Mouse (Mus musculus) heart, embryonic 11.5 days (tissue): ENCODE measurements at regions not wholly inside any gene's neighbourhood (a gene's known extent, or its start where the extent isn't known, plus 50 kb on each side); places are given as distances from the start of the nearest gene placed in this dataset.

Experiments used
- ATAC-seq: fragments of 200-750 bp; cut with Nextera tagmentation; replicated peaks from 2 replicates; pipeline ENCODE4 v1.8.0; 2017; ENCODE audit warnings: moderate library complexity; ENCODE audit not compliant: insufficient number of reproducible peaks, low FRiP score, low TSS enrichment
- H3K27ac ChIP-seq: fragments of 300-500 bp; sonication (generic); 2 replicates; pipeline ENCODE4 v1.5.1; 2014; ENCODE audit warnings: mild to moderate bottlenecking, low read depth, low read length
- H3K27me3 ChIP-seq: fragments of 300-500 bp; sonication (generic); 2 replicates; pipeline ENCODE4 v1.6.1; 2014; ENCODE audit warnings: mild to moderate bottlenecking, low read length, mixed read lengths; ENCODE audit not compliant: control insufficient read depth, insufficient read depth
- H3K36me3 ChIP-seq: fragments of 300-500 bp; sonication (generic); 2 replicates; pipeline ENCODE4 v1.6.1; 2014; ENCODE audit warnings: mild to moderate bottlenecking, low read length, moderate library complexity, mixed read lengths; ENCODE audit not compliant: control insufficient read depth, insufficient read depth
- H3K4me1 ChIP-seq: fragments of 300-500 bp; sonication (generic); 2 replicates; pipeline ENCODE4 v1.6.1; 2014; ENCODE audit warnings: low read length; ENCODE audit not compliant: control insufficient read depth, insufficient read depth
- H3K4me2 ChIP-seq: fragments of 300-500 bp; sonication (generic); 2 replicates; pipeline ENCODE4 v1.6.1; 2014; ENCODE audit warnings: mild to moderate bottlenecking, moderate library complexity
- H3K4me3 ChIP-seq: fragments of 300-500 bp; sonication (generic); 2 replicates; pipeline ENCODE4 v1.5.1; 2014; ENCODE audit warnings: low read depth, low read length
- H3K9ac ChIP-seq: fragments of 300-500 bp; sonication (generic); 2 replicates; pipeline ENCODE4 v1.6.1; 2014; ENCODE audit warnings: mild to moderate bottlenecking, low read depth, low read length, moderate library complexity
- H3K9me3 ChIP-seq: fragments of 300-500 bp; sonication (generic); replicated peaks from 2 replicates; pipeline ENCODE4 v1.6.1; 2016; ENCODE audit warnings: low read length; ENCODE audit not compliant: control insufficient read depth
- WGBS: fragments of 180-500 bp; shearing (Covaris S2); extraction: QIAGEN DNeasy Blood & Tissue Kit; methylation state at CpG from one replicate; pipeline ENCODE4 v1.1.7; 2014; ENCODE audit not compliant: insufficient replicate concordance; 5-methylcytosine and 5-hydroxymethylcytosine counted together

DNA sequence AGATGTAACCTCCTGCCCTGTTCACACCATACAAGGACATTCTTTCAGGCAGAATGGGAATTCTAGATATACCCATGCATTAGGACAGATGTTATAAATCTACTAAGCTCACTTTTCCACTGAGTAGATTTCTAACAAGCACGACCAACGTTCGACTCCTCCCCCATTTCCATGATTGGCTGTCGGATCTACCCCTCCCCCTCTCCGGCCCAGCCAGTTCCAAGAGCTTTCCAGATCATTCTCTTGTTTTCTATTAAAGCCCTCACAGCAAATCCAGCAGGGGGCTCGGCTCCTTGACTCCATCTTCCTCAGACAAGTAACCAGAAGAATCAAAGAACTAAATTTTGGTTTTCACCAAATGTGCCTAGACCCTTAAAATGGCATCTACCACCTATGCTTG is 146.5 kb upstream of the Plxnc1 start:
- no peak overlapping the region for H3K4me3 ChIP-seq
- no peak overlapping the region for H3K4me2 ChIP-seq
- ATAC-seq: no peak
- WGBS: 58% methylated on average over 6 of the region's 6 CpGs
- H3K27me3 ChIP-seq: no peaks in the 10 kb centered on the region
- H3K36me3 ChIP-seq: no peaks in the 10 kb centered on the region
- no peaks in the 10 kb centered on the region for H3K9me3 ChIP-seq
- H3K9ac ChIP-seq: no peak overlapping the region
- H3K27ac ChIP-seq: no peak overlapping the region
- H3K4me1 ChIP-seq: no peaks in the 10 kb centered on the region

GRCm38 (mm10) chr10:95090641-95091040 is 146.0 kb upstream of the Plxnc1 start:
- no peak for ATAC-seq
- Histone ChIP-seq H3K36me3 (no peaks in the 10 kb centered on the region), H3K4me3 (no peak overlapping the region), H3K9ac (no peak overlapping the region), H3K27ac (no peak overlapping the region), H3K27me3 (no peaks in the 10 kb centered on the region), H3K4me2 (no peak overlapping the region), H3K4me1 (no peaks in the 10 kb centered on the region), H3K9me3 (no peaks in the 10 kb centered on the region)
- WGBS: 51% methylated on average over 4 of the region's 4 CpGs

GRCm38 (mm10) chr10:95090035-95090434 is 145.4 kb upstream of the Plxnc1 start:
- Histone ChIP-seq H3K9me3 (no peaks in the 10 kb centered on the region), H3K27me3 (no peaks in the 10 kb centered on the region), H3K36me3 (no peaks in the 10 kb centered on the region), H3K4me3 (no peak overlapping the region), H3K9ac (no peak overlapping the region), H3K27ac (no peak overlapping the region), H3K4me2 (no peak overlapping the region), H3K4me1 (no peaks in the 10 kb centered on the region)
- WGBS: 83% methylated on average over 9 of the region's 9 CpGs
- ATAC-seq: no peak

DNA sequence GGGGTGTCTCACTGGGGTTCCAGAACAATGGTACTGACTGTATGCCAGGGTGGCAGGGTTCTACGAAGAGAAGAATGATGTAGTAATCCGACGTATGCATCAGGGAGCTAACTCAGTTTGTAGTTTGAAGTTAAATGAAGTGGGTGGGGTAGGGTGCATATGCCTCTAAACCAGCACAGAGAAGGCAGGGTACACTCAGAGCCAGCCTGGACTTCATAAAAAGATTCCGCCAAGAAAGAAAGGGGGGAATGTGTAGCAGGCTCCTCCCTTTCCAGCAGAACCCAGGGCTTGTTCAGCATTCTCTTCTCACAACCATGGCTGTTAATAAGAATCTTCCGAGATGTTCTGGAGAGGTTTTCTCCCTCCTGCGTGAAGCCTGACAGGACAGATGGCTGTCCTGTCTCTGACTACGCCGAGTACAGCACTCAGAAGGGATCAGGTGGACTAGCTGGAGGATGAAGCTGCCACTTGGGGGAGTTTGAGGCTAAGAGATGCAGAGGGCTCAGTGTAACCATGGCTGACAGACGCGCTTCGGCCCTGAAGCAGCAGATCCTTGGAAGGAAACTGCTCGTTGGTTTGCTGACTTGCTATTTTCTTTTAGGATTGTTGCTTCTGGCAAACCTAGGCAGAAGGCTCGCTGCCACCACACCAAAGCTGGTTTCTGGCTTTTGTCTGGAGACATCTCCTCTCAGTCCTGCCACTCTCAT is 143.4 kb upstream of the Plxnc1 start:
- H3K4me2 ChIP-seq: 0 out of 2 replicates have a peak overlapping the region, but pooled peaks have one; percentile 7
- H3K4me3 ChIP-seq: no peak overlapping the region
- H3K36me3 ChIP-seq: no peaks in the 10 kb centered on the region
- H3K27ac ChIP-seq: no peak overlapping the region
- H3K27me3 ChIP-seq: no peaks in the 10 kb centered on the region
- 37% methylated on average over 13 of the region's 13 CpGs for WGBS
- no peaks in the 10 kb centered on the region for H3K9me3 ChIP-seq
- no peaks in the 10 kb centered on the region for H3K4me1 ChIP-seq
- H3K9ac ChIP-seq: no peak overlapping the region
- ATAC-seq: no peak

GRCm38 (mm10) chr10:95086755-95087154 is 142.1 kb upstream of the Plxnc1 start:
- 50% methylated on average over 4 of the region's 4 CpGs for WGBS
- Histone ChIP-seq H3K4me2 (no peak overlapping the region), H3K36me3 (no peaks in the 10 kb centered on the region), H3K9me3 (no peaks in the 10 kb centered on the region), H3K4me1 (no peaks in the 10 kb centered on the region), H3K27ac (no peak overlapping the region), H3K4me3 (no peak overlapping the region), H3K27me3 (no peaks in the 10 kb centered on the region), H3K9ac (no peak overlapping the region)
- ATAC-seq: no peak

DNA sequence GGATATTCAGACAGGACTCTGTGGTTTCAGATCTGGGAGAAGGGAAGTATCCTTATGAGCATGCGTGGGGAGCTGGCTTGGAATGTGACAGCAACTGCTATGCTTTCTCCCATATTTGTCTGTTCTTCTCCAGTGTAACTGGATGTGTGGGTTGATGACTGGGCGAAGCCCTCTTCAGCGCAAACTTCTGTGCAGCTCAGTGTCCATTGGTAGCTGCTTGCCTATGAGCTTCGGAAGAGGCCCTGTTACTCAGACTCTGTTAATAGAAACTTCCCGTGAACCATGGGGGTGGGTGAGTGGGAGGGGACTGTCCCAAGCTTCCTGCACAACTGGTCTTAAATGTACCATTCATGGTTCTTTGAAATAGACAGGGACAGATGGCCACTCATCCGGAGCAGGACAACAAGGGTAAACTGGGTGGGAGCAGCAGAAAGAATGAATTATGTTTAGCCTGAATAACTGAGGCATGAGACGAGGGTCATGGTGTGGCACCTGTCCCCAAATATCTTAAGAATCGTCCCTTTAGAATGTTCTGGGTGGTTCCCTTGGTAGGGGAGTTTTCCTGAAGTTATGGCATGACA is 141.1 kb upstream of the Plxnc1 start:
- Histone ChIP-seq H3K9me3 (no peaks in the 10 kb centered on the region), H3K4me3 (no peak overlapping the region), H3K27me3 (no peaks in the 10 kb centered on the region), H3K36me3 (no peaks in the 10 kb centered on the region), H3K9ac (no peak overlapping the region), H3K4me2 (no peak overlapping the region), H3K27ac (no peak overlapping the region), H3K4me1 (no peaks in the 10 kb centered on the region)
- ATAC-seq: no peak
- WGBS: 77% methylated on average over 8 of the region's 8 CpGs

- no peak for ATAC-seq
- no peaks in the 10 kb centered on the region for H3K4me1 ChIP-seq
- H3K9me3 ChIP-seq: no peaks in the 10 kb centered on the region
- H3K4me2 ChIP-seq: no peak overlapping the region
- no peaks in the 10 kb centered on the region for H3K36me3 ChIP-seq
- no peak overlapping the region for H3K27ac ChIP-seq
- no peak overlapping the region for H3K4me3 ChIP-seq
- H3K9ac ChIP-seq: no peak overlapping the region
- no peaks in the 10 kb centered on the region for H3K27me3 ChIP-seq
- WGBS: 67% methylated on average over 14 of the region's 14 CpGs
Measured at GRCm38 (mm10) chr10:95083341-95084148, 138.9 kb upstream of the Plxnc1 start.

GRCm38 (mm10) chr10:95082634-95083033 is 138.0 kb upstream of the Plxnc1 start:
- no peak overlapping the region for H3K4me2 ChIP-seq
- H3K4me1 ChIP-seq: no peaks in the 10 kb centered on the region
- no peak overlapping the region for H3K4me3 ChIP-seq
- no peaks in the 10 kb centered on the region for H3K9me3 ChIP-seq
- WGBS: 88% methylated on average over 5 of the region's 5 CpGs
- H3K9ac ChIP-seq: no peak overlapping the region
- no peaks in the 10 kb centered on the region for H3K27me3 ChIP-seq
- H3K36me3 ChIP-seq: no peaks in the 10 kb centered on the region
- no peak overlapping the region for H3K27ac ChIP-seq
- ATAC-seq: no peak
